Mouse (Mus musculus) testis, adult 2 months (tissue): ENCODE measurements at regions not wholly inside any gene's neighbourhood (a gene's known extent, or its start where the extent isn't known, plus 50 kb on each side); places are given as distances from the start of the nearest gene placed in this dataset.

Experiments used
- CTCF ChIP-seq: fragments of 200-500 bp; IDR thresholded peaks from 2 replicates; pipeline ENCODE4 v1.5.1; 2012; ENCODE audit warnings: low read depth, mild to moderate bottlenecking, inconsistent platforms, low read length, moderate library complexity; ENCODE audit not compliant: control insufficient read depth, insufficient read depth, insufficient replicate concordance
- POLR2A ChIP-seq: fragments of 200-500 bp; IDR thresholded peaks from 2 replicates; pipeline ENCODE4 v1.6.1; 2012; ENCODE audit warnings: low read depth, mild to moderate bottlenecking, inconsistent platforms, low read length, moderate library complexity; ENCODE audit not compliant: control insufficient read depth

- no peak for TF ChIP-seq POLR2A
- no peak for TF ChIP-seq CTCF
Measured at GRCm38 (mm10) chr9:52738560-52739100, 59.0 kb upstream of the AI593442 start.
